Mouse (Mus musculus) T-helper 1 cell (primary cell): ENCODE measurements around the gene Ybx3.

Experiments
- in situ Hi-C: fragments of 300-600 bp; cut with MboI, MseI; formaldehyde crosslinking; loops from one replicate; pipeline ENCODE4 v1.15.1; 2025; ENCODE audit warnings: high pct_unique_total_duplicates

Gene Ybx3

GRCm38 (mm10) chr6:131339309-131339708, 49.0 kb downstream of the Ybx3 start:
- in situ Hi-C loops: no loop called here

DNA sequence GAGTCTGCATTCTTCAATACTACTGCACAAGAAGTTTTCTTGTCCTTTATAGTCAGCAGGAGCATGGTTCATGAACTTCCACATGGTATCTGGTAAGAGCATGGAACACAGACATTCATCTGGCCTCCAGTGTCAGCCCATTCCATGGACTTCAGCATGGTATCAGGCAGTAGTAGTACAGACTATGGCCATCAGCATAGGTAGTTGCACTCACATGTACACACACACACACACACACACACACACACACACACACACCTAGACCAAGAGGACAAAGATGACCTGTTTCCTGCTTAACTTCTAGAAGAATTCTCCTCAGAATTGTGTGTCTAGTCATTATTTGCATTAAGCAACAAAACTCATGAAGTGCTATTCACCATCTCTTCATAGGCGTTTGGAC, 49.5 kb downstream of the Ybx3 start:
- in situ Hi-C loops: no loop called here

DNA sequence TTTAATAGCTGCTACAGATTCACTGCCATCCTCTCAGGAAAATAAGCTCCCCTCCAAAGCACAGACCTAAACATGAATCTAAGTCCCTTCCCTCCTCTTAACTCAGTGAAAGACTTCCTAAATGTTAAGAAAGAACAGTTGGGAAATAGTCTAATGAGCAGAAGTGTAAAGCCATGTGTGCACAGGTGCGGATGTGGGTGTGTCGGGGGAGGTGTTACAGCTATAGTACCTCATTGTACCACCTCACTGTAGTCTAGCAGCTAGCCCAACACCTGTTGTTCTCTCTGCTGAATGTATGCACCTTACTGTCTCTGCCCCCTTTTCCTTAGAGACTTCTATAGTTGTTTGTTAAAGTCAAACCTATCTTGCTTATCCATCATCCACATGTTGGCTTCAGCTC, 61.2 kb downstream of the Ybx3 start:
- in situ Hi-C loops: no loop called here

DNA sequence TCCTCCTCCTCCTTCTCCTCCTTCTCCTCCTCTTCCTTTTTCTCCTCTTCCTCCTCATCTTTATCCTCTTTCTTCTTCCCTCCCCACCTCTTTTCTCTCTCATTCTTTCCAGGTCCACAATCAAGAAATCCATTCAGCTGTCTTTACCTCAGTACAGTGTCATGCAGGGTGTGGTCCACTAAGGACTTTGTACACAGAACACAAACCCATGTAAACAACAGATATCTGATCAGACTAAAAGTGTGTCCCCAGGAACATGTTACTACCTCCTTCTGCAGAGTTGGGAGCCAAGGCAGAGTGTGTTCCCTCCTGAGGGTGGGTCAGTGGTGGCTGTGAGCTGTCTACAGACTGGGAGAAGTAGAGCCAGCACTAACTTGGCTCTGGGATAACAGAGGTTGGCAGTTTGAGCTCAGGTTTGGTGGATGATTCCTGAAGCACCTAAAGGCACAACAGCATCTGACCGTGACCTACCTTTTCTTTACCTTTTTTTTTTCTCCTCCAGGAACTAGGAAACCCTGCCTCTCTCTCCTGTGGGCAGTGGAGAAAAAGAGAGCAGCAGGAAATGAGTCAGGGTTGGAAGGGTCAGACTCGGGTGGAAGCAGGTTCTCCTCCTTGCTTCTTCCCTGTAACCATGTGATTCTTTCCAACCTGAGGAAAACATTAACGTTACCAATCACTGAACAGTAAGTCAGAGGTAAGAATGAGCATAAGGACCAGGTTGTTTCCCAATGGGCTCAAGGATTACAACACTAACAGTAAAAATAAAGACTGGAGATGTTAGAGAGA, 66.2 kb downstream of the Ybx3 start:
- in situ Hi-C loops: no loop called here

GRCm38 (mm10) chr6:131316155-131317101, 71.8 kb downstream of the Ybx3 start:
- in situ Hi-C loops: no loop called here
